Mouse (Mus musculus): ENCODE data around the gene Dbx2.

GRCm38 (mm10) chr15:95639829-95640134 lies 16.0 kb downstream of the Dbx2 start:
- TF ChIP-seq ZC3H11A (IDR thresholded peaks at IDR 0.05; ENCODE audit: borderline replicate concordance, low read depth, low read length), result no peak
- no peak for TF ChIP-seq MAFK (IDR thresholded peaks at IDR 0.05; ENCODE audit: insufficient read depth, low read depth, low read length)
- TF ChIP-seq CHD2 (IDR thresholded peaks at IDR 0.05; ENCODE audit: low read depth, low read length), result no peak
- TF ChIP-seq HCFC1 (IDR thresholded peaks at IDR 0.05; ENCODE audit: borderline replicate concordance, insufficient read depth, low read length), result no peak
- TF ChIP-seq ZNF384 (IDR thresholded peaks at IDR 0.05; ENCODE audit: low read depth, low read length), result no peak
